Comparison of ENCODE assay signal across 12 mouse cellular contexts in the genomic region with DNA sequence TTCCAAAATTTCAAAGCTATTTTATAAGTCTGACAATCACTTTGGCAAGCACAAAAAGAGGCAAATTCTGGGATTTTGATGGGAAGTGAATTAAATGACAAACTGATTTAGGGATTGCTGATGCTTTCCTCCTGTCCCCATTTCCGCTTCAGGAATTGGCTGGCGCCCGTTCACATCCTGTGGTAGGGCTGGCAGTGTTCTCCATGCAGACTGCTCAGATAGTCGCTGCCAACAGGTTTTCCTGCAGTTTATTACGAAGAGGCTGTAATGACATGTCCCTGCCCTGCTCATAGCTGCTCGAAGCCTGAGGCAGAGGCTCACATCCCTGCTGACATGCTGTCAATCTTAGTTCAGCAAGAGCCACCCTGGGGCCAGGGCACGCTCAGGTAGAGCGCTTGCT.
DNase-seq lines count a peak whose midpoint lies in the region; ATAC-seq and TF ChIP-seq lines count a peak whose summit lies in the region.
"Had no signal": no experiment of that assay in that cellular context is flagged by ENCODE, and none has a peak within 500 bp of the region (broad histone marks: within the 10 kb centered on the region; RNA-seq: fewer than 3 reads in every experiment).

No protein-coding gene starts in this region.

- TF ChIP-seq POLR2A in lung, adult 2 months (IDR thresholded peaks at IDR 0.05; ENCODE audit: borderline replicate concordance, extremely low read depth, low read depth, low read length) = no peak

- H3K9me3 ChIP-seq in intestine, embryonic 16.5 days (ENCODE audit: control insufficient read depth, low read length) = no peaks in the 10 kb centered on the region; the same call in 1 of the 2 replicates
- H3K9me3 ChIP-seq: embryonic facial prominence, embryonic 13.5 days had no signal

- ATAC-seq in intestine, embryonic 16.5 days = no peak
- ATAC-seq: forebrain, embryonic 16.5 days had no signal

- H3K27ac ChIP-seq in layer of hippocampus, adult 2 months = no peak overlapping the region
- no peak overlapping the region for H3K27ac ChIP-seq in intestine, embryonic 16.5 days (ENCODE audit: low read length)
- H3K27ac ChIP-seq: embryonic facial prominence, embryonic 13.5 days; liver, embryonic 15.5 days had no signal

- no peak overlapping the region for H3K4me3 ChIP-seq in lung, adult 2 months (replicated peaks; ENCODE audit: extremely low read depth, low read depth, low read length)
- H3K4me3 ChIP-seq in layer of hippocampus, adult 2 months = no peak overlapping the region
- H3K4me3 ChIP-seq in intestine, embryonic 16.5 days (ENCODE audit: low read length) = no peak overlapping the region
- H3K4me3 ChIP-seq: embryonic facial prominence, embryonic 13.5 days; liver, embryonic 15.5 days had no signal

- H3K27me3 ChIP-seq in intestine, embryonic 16.5 days (replicated peaks; ENCODE audit: control insufficient read depth, insufficient read depth, low read length) = no peaks in the 10 kb centered on the region
- H3K27me3 ChIP-seq: embryonic facial prominence, embryonic 13.5 days; liver, embryonic 15.5 days had no signal

- H3K4me2 ChIP-seq in intestine, embryonic 16.5 days (ENCODE audit: low read depth, low read length) = no peak overlapping the region
- H3K4me2 ChIP-seq: embryonic facial prominence, embryonic 13.5 days; liver, embryonic 15.5 days had no signal

- H3K9ac ChIP-seq in intestine, embryonic 16.5 days (ENCODE audit: low read depth, low read length) = no peak overlapping the region
- H3K9ac ChIP-seq: embryonic facial prominence, embryonic 13.5 days; liver, embryonic 15.5 days had no signal

- TF ChIP-seq CTCF in lung, adult 2 months (IDR thresholded peaks at IDR 0.05; ENCODE audit: insufficient read depth, low read length) = no peak
- TF ChIP-seq CTCF in layer of hippocampus, adult 2 months (conservative IDR thresholded peaks at IDR 0.05) = no peak

- 0 out of 2 replicates have a peak, but pooled peaks cover 2% of the 10 kb centered on the region for H3K36me3 ChIP-seq in intestine, embryonic 16.5 days (ENCODE audit: control insufficient read depth, insufficient read depth, low read length)
- H3K36me3 ChIP-seq: liver, embryonic 15.5 days had no signal

- no peaks in the 10 kb centered on the region for H3K4me1 ChIP-seq in lung, adult 2 months (ENCODE audit: control insufficient read depth, insufficient read depth, low read length)
- no peaks in the 10 kb centered on the region for H3K4me1 ChIP-seq in intestine, embryonic 16.5 days (ENCODE audit: control insufficient read depth, insufficient read depth, low read length)
- H3K4me1 ChIP-seq: liver, embryonic 15.5 days had no signal

- 65% methylated on average over 8 of the region's 8 CpGs for WGBS in lung, adult 2 months
- 88% methylated on average over 8 of the region's 8 CpGs for WGBS in intestine, embryonic 16.5 days

- peak; percentile 5 for DNase-seq in adrenal gland, postnatal 25 days
- DNase-seq in adrenal gland, postnatal 36 days = no peak
- DNase-seq in lung, postnatal 10 days = peak; percentile 13
- DNase-seq in lung, adult 2 months = no peak
- peak; percentile 56 for DNase-seq in cerebellum, adult 8-10 months
- DNase-seq in layer of hippocampus, adult 2 months (ENCODE audit: low spot score in 2 of 2) = peak; percentile 36 to 37
- no peak for DNase-seq in heart, adult 18-20 months
- DNase-seq: thymus, postnatal 25 days had no signal

Comparison
In these comparisons a context has a peak if more than half of its experiments do, and no peak if none do; other contexts are left out.
1. DNase-seq: peak in adrenal gland, postnatal 25 days (single experiment), lung, postnatal 10 days (single experiment), cerebellum, adult 8-10 months (single experiment) and layer of hippocampus, adult 2 months (2 of 2); none in adrenal gland, postnatal 36 days (0 of 2), lung, adult 2 months (single experiment) and heart, adult 18-20 months (0 of 2).